Mouse (Mus musculus) heart, postnatal 0 days (tissue): ENCODE measurements around the gene Hspa1l.

Experiments
- CTCF ChIP-seq: IDR thresholded peaks from 2 replicates; pipeline ENCODE4 v1.5.1; 2016; ENCODE audit warnings: antibody characterized with exemption, control low read depth, low read depth
- EP300 ChIP-seq: IDR thresholded peaks from 2 replicates; pipeline ENCODE4 v1.6.1; 2016; ENCODE audit warnings: antibody characterized with exemption, low read depth

DNA sequence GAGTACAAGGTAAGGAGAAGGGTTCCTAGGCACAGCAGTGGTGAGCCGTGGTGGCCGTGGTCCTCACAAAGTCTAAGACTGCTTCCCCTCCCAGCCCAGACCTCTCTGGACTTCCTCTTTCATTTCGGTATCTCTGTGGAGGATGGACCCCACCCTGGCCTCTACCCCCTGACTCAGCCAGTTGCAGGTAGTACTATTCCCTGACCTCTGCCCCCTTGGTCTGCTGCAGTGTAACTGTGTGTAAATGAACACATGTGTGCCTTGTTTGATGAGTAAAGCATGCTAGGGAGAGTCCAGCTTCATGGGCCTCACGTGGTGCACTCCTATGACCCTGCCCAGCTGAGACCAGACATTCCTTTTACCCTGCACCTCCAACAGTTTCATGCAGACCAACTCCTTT lies 51.3 kb downstream of the Hspa1l start:
- TF ChIP-seq CTCF = no peak
- no peak for TF ChIP-seq EP300
